In the genomic region with DNA sequence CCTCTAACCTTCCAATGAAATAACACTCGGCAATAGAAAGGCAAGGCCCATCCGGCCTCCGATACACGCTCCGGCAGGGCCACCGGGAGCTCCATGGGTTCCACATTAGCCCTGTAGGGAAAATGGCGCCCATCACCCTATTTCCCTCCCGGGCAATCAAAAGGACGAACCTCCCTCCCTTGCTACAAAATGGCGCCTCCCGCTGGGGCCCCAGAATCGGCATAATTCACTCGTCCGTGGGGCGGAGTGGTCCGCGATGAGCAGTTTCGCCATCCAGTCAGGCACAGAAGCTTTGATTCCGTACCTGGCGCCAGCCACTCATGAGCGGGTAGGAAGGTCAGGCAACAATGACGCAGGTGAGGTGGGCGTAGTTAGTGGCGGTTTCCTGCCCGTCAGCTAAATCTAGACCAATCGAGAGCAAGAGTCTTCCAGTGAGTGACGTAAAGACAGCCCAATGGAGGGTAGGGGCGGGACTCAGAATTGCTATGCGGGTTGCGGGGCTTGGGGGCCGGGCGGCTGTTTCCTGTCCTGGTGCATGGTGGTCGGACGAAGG, we compare ENCODE assay signal across 8 mouse cellular contexts. TPM values are rescaled to one million over a fixed set of nuclear protein-coding genes. Genes with fewer than 3 reads are reported as not detected.
DNase-seq lines count a peak whose midpoint lies in the region; ATAC-seq lines count a peak whose summit lies in the region.

A gene (plus strand): TSS at position 19 of the 553 bp plus-strand sequence.

- no peaks in the 10 kb centered on the region for H3K27me3 ChIP-seq in lung, embryonic 16.5 days (ENCODE audit: control insufficient read depth, insufficient read depth, low read depth, low read length)

- peak within 1 kb of the TSS; percentile 100 for H3K27ac ChIP-seq in lung, embryonic 16.5 days (ENCODE audit: low read length)

- WGBS in lung, embryonic 16.5 days = under 1% methylated on average over 34 of the region's 34 CpGs

- H3K4me3 ChIP-seq in lung, embryonic 16.5 days (ENCODE audit: low read length) = peak within 1 kb of the TSS; percentile 87

- H3K4me2 ChIP-seq in lung, embryonic 16.5 days (ENCODE audit: low read depth, low read length) = peak within 1 kb of the TSS; percentile 83

- peaks cover 14% of the 10 kb centered on the region for H3K4me1 ChIP-seq in lung, embryonic 16.5 days (replicated peaks; ENCODE audit: control insufficient read depth, insufficient read depth, low read length)

- H3K9ac ChIP-seq in lung, embryonic 16.5 days (ENCODE audit: low read length) = peak within 1 kb of the TSS; percentile 99

- peak; percentile 99 for DNase-seq in MEL-GATA-1-ER (ENCODE audit: extremely low read depth, low read depth)
- DNase-seq in cerebellum, adult 8-10 months = peak; percentile 100
- peak; percentile 100 for DNase-seq in forelimb bud, embryonic 11.5 days (ENCODE audit: low read depth, low spot score)
- peak; percentile 100 for DNase-seq in layer of hippocampus, adult 9-10 months (ENCODE audit: low spot score)
- peak; percentile 100 for DNase-seq in ovary, postnatal 10 days (ENCODE audit: low spot score)
- DNase-seq in thymus, postnatal 10 days (ENCODE audit: low spot score in 2 of 2) = peak; percentile 100

- H3K9me3 ChIP-seq in lung, embryonic 16.5 days (ENCODE audit: control insufficient read depth, low read length) = no peaks in the 10 kb centered on the region

- H3K36me3 ChIP-seq in lung, embryonic 16.5 days (ENCODE audit: control insufficient read depth, insufficient read depth, low read length) = peaks cover 9% of the 10 kb centered on the region

- peak; percentile 95 to 96 for ATAC-seq in hematopoietic stem cell, adult 5-6 weeks (replicated peaks in 1 of 2; ENCODE audit: insufficient read depth in 1 of 2, low FRiP score in 2 of 2, low TSS enrichment in 1 of 2, low read depth in 1 of 2, poor library complexity in 2 of 2, severe bottlenecking in 2 of 2)
- peak; percentile 97 for ATAC-seq in lung, embryonic 16.5 days (ENCODE audit: low read depth)

RNA-seq across cellular contexts. Expression of the gene that starts here (rescaled TPM):
- 31.5 and 44.9 TPM in 2 replicates for total RNA-seq in hematopoietic stem cell, adult 5-6 weeks (2017)
- polyA plus RNA-seq in lung, embryonic 16.5 days (2015; fragmentation: Nextera tagmentation; extraction: Ambion mirVana) = 19.1 and 19.7 TPM in 2 replicates

Comparison
In these comparisons a context has a peak if more than half of its experiments do, and no peak if none do; other contexts are left out.
1. Peak in every context shown above with its lines: DNase-seq, ATAC-seq, H3K4me3 ChIP-seq and H3K27ac ChIP-seq.